Mouse (Mus musculus) v-Abl transformed pro-B cells (cell line): ENCODE measurements around the gene Cyp2j13.
"Not testable (repeated sequence)": the region's sequence is repeated elsewhere in the genome, so short reads cannot be mapped to it uniquely, and the experiment has no call there.

Experiments
- in situ Hi-C, 2 experiments: fragments of 400-800 bp; cut with MboI; formaldehyde crosslinking; loops; one replicate each; pipeline ENCODE4 v1.15.1; 2025; ENCODE audit not compliant: unreplicated experiment in 2 of 2

The Cyp2j13 gene

DNA sequence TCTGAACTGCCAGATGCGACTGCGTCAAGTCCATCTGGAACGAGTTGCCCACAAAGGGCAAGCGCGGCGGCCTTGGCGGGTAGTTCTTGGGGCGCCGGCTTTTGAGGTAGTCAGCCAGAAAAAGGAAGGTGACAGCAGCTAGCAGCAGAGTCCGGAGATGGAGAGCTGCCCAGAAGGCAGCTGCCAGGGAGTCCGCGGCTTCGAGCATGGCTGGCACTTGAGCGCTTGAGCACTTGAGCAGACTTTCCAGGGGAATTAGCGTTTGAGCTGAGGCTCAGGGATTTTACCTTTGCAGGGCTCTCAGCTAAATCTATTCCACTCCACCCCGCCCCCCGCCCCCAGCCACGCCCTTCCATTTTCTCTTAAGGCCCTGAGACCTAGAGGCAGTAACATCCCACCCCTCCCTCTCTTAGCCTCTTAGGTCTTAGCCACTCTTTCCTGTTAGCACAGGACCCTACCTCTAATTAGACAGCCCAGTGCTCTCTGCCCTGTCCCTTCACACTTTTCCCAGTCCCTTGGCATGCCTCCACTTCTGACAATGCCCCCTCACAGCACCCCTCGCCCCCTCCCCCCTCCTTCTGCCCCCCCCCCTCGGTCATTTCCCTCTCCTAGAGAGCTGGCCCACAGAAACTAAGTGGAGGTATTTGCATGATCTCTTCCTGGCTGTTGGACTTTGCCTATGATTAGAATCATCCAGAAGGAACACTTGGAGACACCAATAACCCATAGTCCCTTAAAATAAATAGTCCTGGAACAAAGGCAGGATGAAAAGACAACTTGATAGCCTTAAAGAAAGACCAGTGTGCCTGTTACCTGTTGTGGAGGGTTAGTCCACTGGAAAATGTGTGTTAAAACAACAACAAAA, at the start of gene Cyp2j13:
Cyp2j13 (minus strand) TSS at position 286 of the 865 bp plus-strand sequence.
- in situ Hi-C loops, result no loop called here

DNA sequence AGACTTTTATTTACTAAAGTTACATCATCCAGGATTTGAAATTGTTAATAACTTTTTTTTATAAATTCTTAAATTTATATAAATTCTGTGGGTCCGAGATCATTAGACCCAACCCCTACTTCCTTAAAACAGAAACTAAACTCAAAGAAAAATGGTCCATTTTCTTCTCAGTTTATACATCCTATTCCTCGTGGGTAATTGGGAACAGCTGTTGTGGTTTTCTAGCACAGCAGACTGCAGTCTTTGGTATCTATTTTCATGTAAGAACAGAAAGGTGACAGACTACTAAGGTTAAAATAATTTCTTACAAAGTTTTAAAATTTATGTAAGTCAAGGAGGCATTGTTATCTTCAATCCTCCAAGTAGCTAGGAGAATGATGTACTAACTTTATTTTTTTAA, 19.5 kb upstream of the Cyp2j13 start:
- in situ Hi-C loops, result no loop called here

- in situ Hi-C loops, result no loop called here
Measured at GRCm38 (mm10) chr4:96091869-96092268, 14.5 kb upstream of the Cyp2j13 start.

DNA sequence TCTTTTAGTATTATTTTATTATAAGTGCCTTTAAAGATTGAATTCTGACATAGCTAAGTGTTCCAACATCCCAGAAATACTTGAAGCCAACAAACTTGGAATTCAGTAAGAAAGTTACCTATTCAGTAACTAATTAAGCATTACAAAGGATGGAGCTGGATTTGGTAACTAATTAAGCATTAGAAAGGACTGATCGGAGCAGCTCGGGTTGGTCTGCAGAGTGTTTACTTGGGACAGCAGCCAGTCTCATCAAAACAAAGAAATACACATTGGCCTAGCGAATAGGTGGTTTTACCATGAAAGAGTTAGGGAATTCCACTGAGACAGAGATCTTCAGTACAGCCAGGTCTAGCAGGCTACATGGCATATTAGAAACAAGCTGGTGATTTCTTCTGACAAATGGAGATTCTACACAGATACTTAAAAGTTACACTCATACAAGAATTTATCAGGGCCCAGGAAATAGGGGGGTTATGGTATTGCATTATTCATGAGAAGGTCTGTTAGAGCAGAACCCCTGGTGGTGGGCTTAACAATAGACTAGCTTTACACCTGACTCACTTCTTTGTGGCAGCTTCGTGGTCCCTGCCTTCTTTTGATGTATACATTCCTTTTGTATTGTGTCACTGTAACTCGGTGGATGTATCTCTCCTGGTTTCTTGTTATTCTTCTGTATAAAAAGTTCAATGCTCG, 12.2 kb upstream of the Cyp2j13 start:
- in situ Hi-C loops, result not testable (repeated sequence)

DNA sequence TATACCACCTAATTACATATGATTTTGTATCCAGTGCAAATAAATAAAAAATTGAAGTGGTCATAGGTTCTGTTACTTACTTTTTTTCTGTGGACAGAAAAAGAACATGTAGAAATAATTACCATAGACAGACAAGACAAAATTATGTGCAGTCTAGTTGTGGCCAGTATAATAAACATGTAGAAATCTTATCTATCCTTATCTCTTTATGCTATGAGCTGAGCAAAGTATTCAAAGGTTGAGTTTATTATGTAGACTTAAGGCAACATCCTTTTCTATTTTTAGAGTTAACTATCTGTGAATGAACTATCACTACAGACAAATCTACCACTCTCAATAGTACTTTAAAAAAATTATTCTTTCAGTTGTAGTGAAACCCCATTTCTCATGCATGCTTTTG, 962 bp upstream of the Cyp2j13 start:
- in situ Hi-C loops, result no loop called here

DNA sequence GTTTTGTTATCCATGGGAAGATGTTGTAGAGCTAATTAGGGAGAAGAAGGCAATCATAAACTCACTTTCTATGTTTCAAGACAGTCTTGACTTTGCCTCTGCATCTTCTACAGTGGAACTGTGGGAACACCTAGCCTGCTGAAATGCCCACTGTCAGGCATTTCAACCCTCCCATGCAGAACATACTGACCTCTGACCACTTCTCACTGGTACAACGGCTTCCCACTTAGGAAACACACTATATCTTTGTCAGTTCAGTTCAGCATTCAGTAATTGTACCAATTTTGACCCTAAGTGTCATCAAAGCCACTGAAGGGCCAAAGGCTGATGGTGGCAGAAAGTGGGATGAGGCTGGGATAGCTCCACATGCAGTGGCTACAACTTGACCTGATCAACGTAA, 15.3 kb downstream of the Cyp2j13 start:
- in situ Hi-C loops, result no loop called here

DNA sequence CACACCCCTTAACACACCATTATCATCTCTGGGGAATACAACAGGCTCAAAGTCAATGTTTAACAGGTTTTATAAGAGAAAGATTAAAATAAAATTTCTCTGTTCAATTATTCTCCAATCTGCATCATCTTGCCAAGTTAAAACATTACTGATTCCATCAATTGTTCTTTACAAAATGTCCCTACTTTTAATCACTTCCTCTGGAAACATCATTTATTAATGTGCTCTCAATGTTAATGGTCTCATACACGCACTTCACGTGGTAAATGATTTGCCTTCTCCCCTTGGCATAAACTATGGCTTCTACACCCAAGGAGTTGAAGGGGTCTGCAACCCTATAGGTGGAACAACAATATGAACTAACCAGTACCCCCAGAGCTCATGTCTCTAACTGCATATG, 17.2 kb downstream of the Cyp2j13 start:
- in situ Hi-C loops, result no loop called here

- in situ Hi-C loops, result loop anchor here (10.0 kb wide), 1 partner anchor 1024 kb away; no protein-coding TSS in a partner anchor
Measured at GRCm38 (mm10) chr4:96028412-96028811, 48.9 kb downstream of the Cyp2j13 start.

DNA sequence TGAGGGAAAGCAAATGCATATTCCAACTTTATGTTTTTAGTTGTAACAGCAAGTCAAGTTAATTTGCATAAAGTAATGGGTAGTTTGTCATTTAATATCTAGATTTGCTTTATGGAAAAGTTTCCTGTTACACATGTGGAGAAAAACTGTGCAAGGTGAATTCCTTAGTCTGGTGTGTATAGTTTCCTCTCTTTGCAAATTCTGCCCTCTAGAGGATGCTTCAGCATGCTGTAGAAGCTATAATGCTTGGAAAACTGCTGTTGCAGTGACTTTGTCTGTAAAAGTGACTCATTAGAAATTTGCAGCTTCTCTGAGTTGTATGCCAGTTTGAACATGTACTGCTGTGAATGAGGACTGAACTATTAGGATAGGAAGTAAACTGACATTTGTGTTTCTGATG, 54.5 kb downstream of the Cyp2j13 start:
- in situ Hi-C loops, result loop anchor here (10.0 kb wide), 1 partner anchor 1018 kb away; no protein-coding TSS in a partner anchor

- in situ Hi-C loops, result no loop called here
Measured at GRCm38 (mm10) chr4:96016875-96017274, 60.5 kb downstream of the Cyp2j13 start.

DNA sequence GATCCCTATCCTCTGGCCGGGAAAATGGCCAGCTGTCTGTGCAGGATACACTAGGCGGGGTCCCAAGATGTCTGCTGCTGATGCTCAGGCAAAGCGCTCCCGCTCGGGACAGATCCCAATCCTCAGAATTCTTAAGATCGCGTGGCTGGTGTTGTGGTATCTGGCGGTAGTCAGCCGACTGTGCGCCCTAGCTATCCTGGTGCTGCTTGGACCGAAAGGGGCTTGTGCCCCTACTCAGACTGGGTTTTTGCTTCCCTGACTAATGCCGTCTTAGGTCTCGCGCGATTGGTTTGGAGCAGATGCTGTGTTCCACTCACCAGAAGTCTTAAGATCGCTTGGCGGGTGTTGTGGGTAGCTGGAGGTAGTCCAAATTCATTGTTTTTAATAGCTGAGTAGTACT, 95.1 kb downstream of the Cyp2j13 start:
- in situ Hi-C loops, result not testable (repeated sequence)
